Mouse (Mus musculus) liver, embryonic 14.5 days (tissue): Measurements from ENCODE around the gene Dlk1.

Experiments used
- CTCF ChIP-seq: IDR thresholded peaks from 2 replicates; pipeline ENCODE4 v1.5.1; 2016; ENCODE audit warnings: antibody characterized with exemption, low read depth, control low read depth
- EP300 ChIP-seq: IDR thresholded peaks from 2 replicates; pipeline ENCODE4 v1.6.1; 2016; ENCODE audit warnings: antibody characterized with exemption, low read depth

DNA sequence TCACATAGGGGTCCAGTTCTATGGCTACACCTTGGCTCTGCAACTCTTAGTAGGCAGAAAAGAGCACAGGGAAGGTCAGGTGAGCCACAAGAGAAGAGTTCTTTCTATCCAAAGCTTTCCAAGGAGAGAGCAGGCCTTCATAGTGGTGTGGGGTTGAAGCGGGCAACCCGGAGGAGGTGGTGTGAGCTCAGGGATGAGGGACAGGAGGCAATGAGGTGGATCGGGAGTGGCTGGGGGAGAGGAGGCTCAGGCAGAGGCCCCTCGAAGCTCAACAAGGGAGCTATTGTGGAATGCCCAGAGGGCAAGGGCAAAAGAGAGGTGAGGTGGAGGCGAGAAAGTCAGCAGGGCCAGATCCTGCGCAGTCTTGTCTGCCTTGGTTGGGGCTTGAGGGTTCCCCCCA is 43.8 kb downstream of the Dlk1 start:
- TF ChIP-seq CTCF (no peak), EP300 (no peak)
